Mouse (Mus musculus): ENCODE measurements at regions not wholly inside any gene's neighbourhood (a gene's known extent, or its start where the extent isn't known, plus 50 kb on each side); places are given as distances from the start of the nearest gene placed in this dataset.
A peak's percentile ranks its signal among the peaks of the same experiment; 100 is the strongest.
"Not testable (repeated sequence)": the region's sequence is repeated elsewhere in the genome, so short reads cannot be mapped to it uniquely, and the experiment has no call there.

- H3K4me1 ChIP-seq (ENCODE audit: control insufficient read depth, insufficient read depth, low read length), result peaks cover 23% of the 10 kb centered on the region
- TF ChIP-seq POLR2A (IDR thresholded peaks at IDR 0.05; ENCODE audit: borderline replicate concordance, insufficient read depth, low read length) (no peak), CTCF (IDR thresholded peaks at IDR 0.05; ENCODE audit: borderline replicate concordance, insufficient read depth, low read depth, low read length) (no peak)
- no peak overlapping the region for H3K27ac ChIP-seq (ENCODE audit: insufficient read depth, low read length)
- no peak overlapping the region for H3K4me3 ChIP-seq (replicated peaks; ENCODE audit: insufficient read depth, low read depth, low read length)
- no peak for DNase-seq
- no peaks in the 10 kb centered on the region for H3K27me3 ChIP-seq (ENCODE audit: control insufficient read depth, insufficient read depth, low read length)
- 85% methylated on average over 4 of the region's 4 CpGs for WGBS
Measured at GRCm38 (mm10) chr1:105909121-105909520, 81.1 kb upstream of the Zcchc2 start.

DNA sequence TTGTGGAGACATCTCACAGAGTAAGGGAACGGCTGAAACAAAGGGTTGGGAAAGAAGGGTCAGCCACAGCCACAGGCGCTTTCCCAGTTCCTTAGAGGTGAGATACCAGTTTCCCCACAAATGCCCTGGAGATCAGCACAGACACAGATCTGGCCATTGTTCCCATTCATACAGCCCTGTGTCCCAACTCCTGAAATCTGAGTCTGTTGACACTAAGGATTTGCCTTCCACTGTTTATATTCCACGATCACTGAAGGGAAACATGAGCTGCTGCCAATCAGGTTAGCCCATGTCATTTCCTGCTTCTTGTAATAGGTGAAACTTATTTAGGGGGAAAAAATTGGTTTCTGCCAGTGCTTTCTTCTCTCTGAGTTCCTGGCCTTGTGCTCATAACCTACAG lies 78.5 kb upstream of the Zcchc2 start:
- 71% methylated on average over 3 of the region's 3 CpGs for WGBS
- TF ChIP-seq POLR2A (IDR thresholded peaks at IDR 0.05; ENCODE audit: borderline replicate concordance, insufficient read depth, low read length), result no peak
- no peak for TF ChIP-seq CTCF (IDR thresholded peaks at IDR 0.05; ENCODE audit: borderline replicate concordance, insufficient read depth, low read depth, low read length)
- H3K27ac ChIP-seq (ENCODE audit: insufficient read depth, low read length), result no peak overlapping the region
- H3K4me1 ChIP-seq (ENCODE audit: control insufficient read depth, insufficient read depth, low read length), result peaks cover 15% of the 10 kb centered on the region
- H3K27me3 ChIP-seq (ENCODE audit: control insufficient read depth, insufficient read depth, low read length), result no peaks in the 10 kb centered on the region
- H3K4me3 ChIP-seq (replicated peaks; ENCODE audit: insufficient read depth, low read depth, low read length), result no peak overlapping the region
- no peak for DNase-seq

DNA sequence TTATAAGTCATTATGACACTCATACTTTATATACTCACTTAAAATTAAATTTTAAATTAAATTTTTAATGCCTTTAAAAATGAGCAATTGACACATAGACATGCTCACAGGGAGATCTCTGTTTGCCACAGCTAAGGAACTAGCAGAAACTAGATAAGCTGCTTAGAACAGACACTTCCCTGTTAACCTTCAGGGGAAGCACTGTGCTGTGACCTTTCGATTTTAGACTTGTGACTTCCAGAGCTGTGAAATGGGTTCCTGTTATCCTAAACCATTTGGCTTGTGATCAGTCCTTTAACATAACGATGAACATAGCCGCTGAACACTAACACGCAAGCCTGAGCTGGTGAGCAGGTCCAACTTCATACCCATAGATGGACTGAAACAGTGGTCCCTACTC lies 68.4 kb upstream of the Zcchc2 start:
- Histone ChIP-seq H3K27ac (ENCODE audit: insufficient read depth, low read length) (no peak overlapping the region), H3K27me3 (ENCODE audit: control insufficient read depth, insufficient read depth, low read length) (no peaks in the 10 kb centered on the region), H3K4me3 (replicated peaks; ENCODE audit: insufficient read depth, low read depth, low read length) (no peak overlapping the region), H3K4me1 (ENCODE audit: control insufficient read depth, insufficient read depth, low read length) (no peaks in the 10 kb centered on the region)
- TF ChIP-seq CTCF (IDR thresholded peaks at IDR 0.05; ENCODE audit: borderline replicate concordance, insufficient read depth, low read depth, low read length), result no peak
- TF ChIP-seq POLR2A (IDR thresholded peaks at IDR 0.05; ENCODE audit: borderline replicate concordance, insufficient read depth, low read length), result no peak
- WGBS, result 95% methylated on average over 4 of the region's 4 CpGs
- DNase-seq, result no peak

GRCm38 (mm10) chr1:105922586-105922985 lies 67.6 kb upstream of the Zcchc2 start:
- Histone ChIP-seq H3K27me3 (ENCODE audit: control insufficient read depth, insufficient read depth, low read length) (no peaks in the 10 kb centered on the region), H3K27ac (ENCODE audit: insufficient read depth, low read length) (no peak overlapping the region), H3K4me1 (ENCODE audit: control insufficient read depth, insufficient read depth, low read length) (no peaks in the 10 kb centered on the region), H3K4me3 (replicated peaks; ENCODE audit: insufficient read depth, low read depth, low read length) (no peak overlapping the region)
- DNase-seq, result no peak
- TF ChIP-seq CTCF (IDR thresholded peaks at IDR 0.05; ENCODE audit: borderline replicate concordance, insufficient read depth, low read depth, low read length) (no peak), POLR2A (IDR thresholded peaks at IDR 0.05; ENCODE audit: borderline replicate concordance, insufficient read depth, low read length) (no peak)

DNA sequence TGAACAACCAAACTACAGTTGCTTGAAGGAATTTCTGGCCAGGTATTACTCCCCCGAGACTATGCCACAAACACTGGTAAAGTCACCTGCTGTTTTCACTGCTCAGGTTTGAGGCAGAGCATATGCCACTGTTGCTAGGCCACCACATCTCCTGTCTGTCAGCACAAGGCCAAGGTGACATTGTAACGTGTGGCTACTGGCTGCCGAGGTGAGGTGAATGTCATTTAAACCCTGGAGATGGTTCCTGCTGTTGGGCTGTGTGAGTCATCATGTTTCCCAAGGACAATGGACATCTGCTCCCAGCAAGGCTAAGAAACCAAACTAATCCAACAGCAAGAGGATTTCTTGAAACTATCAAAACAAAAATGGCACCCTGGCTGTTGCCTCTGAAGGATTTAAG lies 67.2 kb upstream of the Zcchc2 start:
- whole genome bisulfite sequencing, result 54% methylated on average over 3 of the region's 3 CpGs
- no peak overlapping the region for H3K4me3 ChIP-seq (replicated peaks; ENCODE audit: insufficient read depth, low read depth, low read length)
- H3K27ac ChIP-seq (ENCODE audit: insufficient read depth, low read length), result no peak overlapping the region
- DNase-seq, result peak in 1 of 2 experiments; percentile 9
- H3K4me1 ChIP-seq (ENCODE audit: control insufficient read depth, insufficient read depth, low read length), result no peaks in the 10 kb centered on the region
- no peak for TF ChIP-seq CTCF (IDR thresholded peaks at IDR 0.05; ENCODE audit: borderline replicate concordance, insufficient read depth, low read depth, low read length)
- no peak for TF ChIP-seq POLR2A (IDR thresholded peaks at IDR 0.05; ENCODE audit: borderline replicate concordance, insufficient read depth, low read length)
- H3K27me3 ChIP-seq (ENCODE audit: control insufficient read depth, insufficient read depth, low read length), result no peaks in the 10 kb centered on the region

- DNase-seq, result no peak
- Histone ChIP-seq H3K27me3 (ENCODE audit: control insufficient read depth, insufficient read depth, low read length) (no peaks in the 10 kb centered on the region), H3K4me1 (ENCODE audit: control insufficient read depth, insufficient read depth, low read length) (no peaks in the 10 kb centered on the region), H3K27ac (ENCODE audit: insufficient read depth, low read length) (no peak overlapping the region), H3K4me3 (replicated peaks; ENCODE audit: insufficient read depth, low read depth, low read length) (no peak overlapping the region)
- 86% methylated on average over 3 of the region's 3 CpGs for WGBS
- TF ChIP-seq CTCF (IDR thresholded peaks at IDR 0.05; ENCODE audit: borderline replicate concordance, insufficient read depth, low read depth, low read length), result no peak
- no peak for TF ChIP-seq POLR2A (IDR thresholded peaks at IDR 0.05; ENCODE audit: borderline replicate concordance, insufficient read depth, low read length)
Measured at GRCm38 (mm10) chr1:105925617-105926370, 64.4 kb upstream of the Zcchc2 start.

GRCm38 (mm10) chr1:105926871-105927270 lies 63.3 kb upstream of the Zcchc2 start:
- 99% methylated on average over 2 of the region's 2 CpGs for WGBS
- no peak for DNase-seq
- no peaks in the 10 kb centered on the region for H3K4me1 ChIP-seq (ENCODE audit: control insufficient read depth, insufficient read depth, low read length)
- H3K27me3 ChIP-seq (ENCODE audit: control insufficient read depth, insufficient read depth, low read length), result no peaks in the 10 kb centered on the region
- TF ChIP-seq POLR2A (IDR thresholded peaks at IDR 0.05; ENCODE audit: borderline replicate concordance, insufficient read depth, low read length), result no peak
- TF ChIP-seq CTCF (IDR thresholded peaks at IDR 0.05; ENCODE audit: borderline replicate concordance, insufficient read depth, low read depth, low read length), result no peak
- no peak overlapping the region for H3K27ac ChIP-seq (ENCODE audit: insufficient read depth, low read length)
- no peak overlapping the region for H3K4me3 ChIP-seq (replicated peaks; ENCODE audit: insufficient read depth, low read depth, low read length)

DNA sequence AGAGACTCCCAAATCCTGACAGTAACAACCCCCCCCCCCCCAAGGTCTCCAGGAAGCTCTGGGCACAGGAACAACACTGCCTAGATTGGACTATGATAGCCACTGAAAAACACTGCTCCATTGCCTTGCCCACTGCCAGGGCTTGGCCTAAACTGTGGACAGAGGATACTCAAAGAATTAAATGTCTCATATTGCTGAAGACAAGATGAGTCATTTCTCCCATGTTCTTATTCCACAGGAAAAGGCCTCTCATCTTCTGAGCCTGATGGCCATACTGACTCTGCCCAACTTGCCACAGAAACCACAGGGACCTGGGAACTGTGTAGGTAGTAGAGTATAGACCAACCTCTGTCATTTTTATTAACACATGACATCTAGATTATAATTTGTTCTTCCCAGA lies 59.4 kb upstream of the Zcchc2 start:
- H3K4me3 ChIP-seq (replicated peaks; ENCODE audit: insufficient read depth, low read depth, low read length), result no peak overlapping the region

DNA sequence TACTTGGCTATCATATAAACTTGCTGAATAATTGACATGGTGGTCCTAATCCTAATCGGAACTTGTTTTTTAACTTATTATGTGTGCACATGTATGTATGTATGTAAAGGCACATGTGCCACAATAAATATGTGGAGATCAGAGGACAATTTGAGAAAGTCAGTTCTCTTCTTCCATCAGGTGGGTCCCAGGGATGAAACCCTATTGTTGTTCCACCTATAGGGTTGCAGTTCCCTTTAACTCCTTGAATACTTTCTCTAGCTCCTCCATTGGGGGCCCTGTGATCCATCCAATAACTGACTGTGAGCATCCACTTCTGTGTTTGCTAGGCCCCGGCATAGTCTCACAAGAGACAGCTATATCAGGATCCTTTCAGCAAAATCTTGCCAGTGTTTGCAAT lies 56.0 kb upstream of the Zcchc2 start:
- not testable (repeated sequence) for H3K27ac ChIP-seq (ENCODE audit: insufficient read depth, low read length); H3K4me3 ChIP-seq (replicated peaks; ENCODE audit: insufficient read depth, low read depth, low read length); DNase-seq; H3K4me1 ChIP-seq (ENCODE audit: control insufficient read depth, insufficient read depth, low read length); H3K27me3 ChIP-seq (ENCODE audit: control insufficient read depth, insufficient read depth, low read length)
- WGBS, result 98% methylated on average over 2 of the region's 2 CpGs

More for the DNA sequence above, 59.4 kb upstream of the Zcchc2 start:
- H3K4me1 ChIP-seq (ENCODE audit: control insufficient read depth, insufficient read depth, low read length), result no peaks in the 10 kb centered on the region
- no peaks in the 10 kb centered on the region for H3K27me3 ChIP-seq (ENCODE audit: control insufficient read depth, insufficient read depth, low read length)
- no peak for TF ChIP-seq CTCF (IDR thresholded peaks at IDR 0.05; ENCODE audit: borderline replicate concordance, insufficient read depth, low read depth, low read length)
- no peak for DNase-seq
- no peak overlapping the region for H3K27ac ChIP-seq (ENCODE audit: insufficient read depth, low read length)
